Mouse (Mus musculus): ENCODE data around the gene Gm45837.

Gene Gm45837

GRCm38 (mm10) chr7:101444211-101444610, 33.5 kb downstream of the Gm45837 start:
- DNase-seq (ENCODE audit: low spot score) = no peak

GRCm38 (mm10) chr7:101449855-101450254, 39.2 kb downstream of the Gm45837 start:
- no peak for DNase-seq (ENCODE audit: low spot score)

- DNase-seq (ENCODE audit: low spot score) = peak; percentile 73
Observed at GRCm38 (mm10) chr7:101450422-101451401, 40.0 kb downstream of the Gm45837 start.

GRCm38 (mm10) chr7:101452669-101453068, 42.0 kb downstream of the Gm45837 start:
- DNase-seq (ENCODE audit: low spot score) = no peak

- DNase-seq (ENCODE audit: low spot score) = no peak
Observed at GRCm38 (mm10) chr7:101453296-101453695, 42.6 kb downstream of the Gm45837 start.

- DNase-seq (ENCODE audit: low spot score) = no peak
Observed at GRCm38 (mm10) chr7:101453725-101454124, 43.0 kb downstream of the Gm45837 start.

GRCm38 (mm10) chr7:101454479-101454878, 43.8 kb downstream of the Gm45837 start:
- no peak for DNase-seq (ENCODE audit: low spot score)

GRCm38 (mm10) chr7:101455141-101455540, 44.5 kb downstream of the Gm45837 start:
- DNase-seq (ENCODE audit: low spot score) = no peak

- DNase-seq (ENCODE audit: low spot score) = no peak
Observed at GRCm38 (mm10) chr7:101456318-101456717, 45.6 kb downstream of the Gm45837 start.

GRCm38 (mm10) chr7:101456789-101457188, 46.1 kb downstream of the Gm45837 start:
- no peak for DNase-seq (ENCODE audit: low spot score)

GRCm38 (mm10) chr7:101457283-101457682, 46.6 kb downstream of the Gm45837 start:
- no peak for DNase-seq (ENCODE audit: low spot score)

GRCm38 (mm10) chr7:101457801-101458200, 47.1 kb downstream of the Gm45837 start:
- no peak for DNase-seq (ENCODE audit: low spot score)

- DNase-seq (ENCODE audit: low spot score) = no peak
Observed at GRCm38 (mm10) chr7:101458278-101458781, 47.6 kb downstream of the Gm45837 start.

- DNase-seq (ENCODE audit: low spot score) = no peak
Observed at GRCm38 (mm10) chr7:101459305-101459813, 48.7 kb downstream of the Gm45837 start.

- no peak for DNase-seq (ENCODE audit: low spot score)
Observed at GRCm38 (mm10) chr7:101459923-101460607, 49.4 kb downstream of the Gm45837 start.

- no peak for DNase-seq (ENCODE audit: low spot score)
Observed at GRCm38 (mm10) chr7:101460608-101460957, 49.9 kb downstream of the Gm45837 start.

- no peak for DNase-seq (ENCODE audit: low spot score)
Observed at GRCm38 (mm10) chr7:101461571-101461970, 50.9 kb downstream of the Gm45837 start.

- no peak for DNase-seq (ENCODE audit: low spot score)
Observed at GRCm38 (mm10) chr7:101462327-101463068, 51.8 kb downstream of the Gm45837 start.

GRCm38 (mm10) chr7:101463665-101464271, 53.1 kb downstream of the Gm45837 start:
- DNase-seq (ENCODE audit: low spot score) = no peak

- no peak for DNase-seq (ENCODE audit: low spot score)
Observed at GRCm38 (mm10) chr7:101464927-101465326, 54.2 kb downstream of the Gm45837 start.

- DNase-seq (ENCODE audit: low spot score) = no peak
Observed at GRCm38 (mm10) chr7:101465392-101465791, 54.7 kb downstream of the Gm45837 start.
